Mouse (Mus musculus) embryonic facial prominence, embryonic 11.5 days (tissue): ENCODE data around the gene Ankrd6. TPM values are rescaled to one million over a fixed set of nuclear protein-coding genes. Genes with fewer than 3 reads are reported as not detected.
A peak's percentile ranks its signal among the peaks of the same experiment; 100 is the strongest.

Source experiments
- ATAC-seq: fragments of 200-750 bp; cut with Nextera tagmentation; replicated peaks from 2 replicates; pipeline ENCODE4 v1.8.0; 2017; ENCODE audit warnings: low read depth; ENCODE audit not compliant: insufficient number of reproducible peaks, low FRiP score, low TSS enrichment
- DNase-seq: peaks from one replicate; pipeline ENCODE4 v3.0.0-alpha.2; 2015; ENCODE audit warnings: low spot score
- H3K27ac ChIP-seq: fragments of 300-500 bp; sonication (generic); replicated peaks from 2 replicates; pipeline ENCODE4 v1.5.1; 2014; ENCODE audit warnings: mild to moderate bottlenecking, low read depth, low read length, control low read depth
- H3K27me3 ChIP-seq: fragments of 300-500 bp; sonication (generic); 2 replicates; pipeline ENCODE4 v1.6.1; 2014; ENCODE audit warnings: mild to moderate bottlenecking, low read length, moderate library complexity, mixed read lengths; ENCODE audit not compliant: control insufficient read depth, insufficient read depth
- H3K36me3 ChIP-seq: fragments of 300-500 bp; sonication (generic); replicated peaks from 2 replicates; pipeline ENCODE4 v1.6.1; 2014; ENCODE audit warnings: low read depth, mild to moderate bottlenecking, low read length, moderate library complexity, mixed read lengths; ENCODE audit not compliant: control insufficient read depth, insufficient read depth
- H3K4me1 ChIP-seq: fragments of 300-500 bp; sonication (generic); 2 replicates; pipeline ENCODE4 v1.6.1; 2014; ENCODE audit warnings: low read length, mixed read lengths; ENCODE audit not compliant: control insufficient read depth, insufficient read depth
- H3K4me2 ChIP-seq: fragments of 300-500 bp; sonication (generic); 2 replicates; pipeline ENCODE4 v1.6.1; 2014; ENCODE audit warnings: low read depth, mild to moderate bottlenecking, control low read depth, low read length, moderate library complexity
- H3K4me3 ChIP-seq: fragments of 300-500 bp; sonication (generic); 2 replicates; pipeline ENCODE4 v1.5.1; 2014; ENCODE audit warnings: low read depth, low read length, control low read depth
- H3K9ac ChIP-seq: fragments of 300-500 bp; sonication (generic); replicated peaks from 2 replicates; pipeline ENCODE4 v1.6.1; 2014; ENCODE audit warnings: mild to moderate bottlenecking, control low read depth, low read length
- H3K9me3 ChIP-seq: fragments of 300-500 bp; sonication (generic); replicated peaks from 2 replicates; pipeline ENCODE4 v1.6.1; 2016; ENCODE audit warnings: mild to moderate bottlenecking, low read length, inconsistent platforms, mixed read lengths; ENCODE audit not compliant: control insufficient read depth
- WGBS: fragments of 180-500 bp; shearing (Covaris S2); extraction: QIAGEN DNeasy Blood & Tissue Kit; methylation state at CpG from one replicate; pipeline ENCODE4 v1.1.7; 2014; 5-methylcytosine and 5-hydroxymethylcytosine counted together
- polyA plus RNA-seq: library from polyadenylated mRNA; unstranded; fragments of >200 nt; fragmentation: Nextera tagmentation; extraction: Ambion mirVana; gene quantifications from 2 replicates; pipeline ENCODE4 v1.2.1, GENCODE M21; 2014

Ankrd6 gene
- polyA plus RNA-seq, 1 experiment from 2014 or later, result 11.3 TPM

DNA sequence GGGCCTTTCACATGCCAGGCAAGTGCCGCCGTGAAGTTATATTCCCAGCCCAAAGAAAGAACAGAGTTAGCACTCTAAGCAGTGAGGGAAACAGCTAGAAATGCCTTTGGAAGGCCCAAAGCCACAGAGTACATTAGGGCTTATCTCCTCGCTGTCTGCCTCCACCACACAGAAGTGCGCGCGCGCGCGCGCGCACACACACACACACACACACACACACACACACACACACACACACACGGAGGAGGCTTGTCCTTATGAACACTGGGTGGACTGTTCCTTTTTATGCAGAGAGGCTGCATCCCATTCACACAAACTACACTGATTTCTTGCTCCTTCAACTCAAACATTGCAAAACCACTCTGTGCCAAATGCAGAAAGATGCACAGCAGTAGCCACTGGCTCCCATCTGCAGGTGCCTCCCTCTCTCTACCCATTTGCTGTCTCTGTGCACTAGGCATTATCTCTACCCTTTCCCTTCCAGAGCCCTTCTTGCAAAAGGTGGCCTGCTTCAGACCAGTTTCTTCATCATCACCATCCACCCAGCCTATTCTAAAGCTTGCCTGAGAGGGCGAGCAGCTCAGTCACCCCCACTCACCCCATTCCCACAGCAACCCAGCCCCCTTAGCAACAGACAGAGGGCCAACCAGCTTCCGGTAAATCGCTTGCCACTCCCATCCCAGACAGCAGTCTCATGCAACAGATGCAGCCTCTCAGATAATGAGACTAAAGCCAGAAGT lies 88.5 kb downstream of the Ankrd6 start:
- no peaks in the 10 kb centered on the region for H3K27me3 ChIP-seq
- no peaks in the 10 kb centered on the region for H3K9me3 ChIP-seq
- no peak overlapping the region for H3K4me2 ChIP-seq
- DNase-seq, result peak; percentile 37
- peaks cover 6% of the 10 kb centered on the region; the same call in 1 of the 2 replicates for H3K4me1 ChIP-seq
- no peak for ATAC-seq
- 75% methylated on average over 15 of the region's 15 CpGs for WGBS
- no peak overlapping the region for H3K4me3 ChIP-seq
- no peaks in the 10 kb centered on the region for H3K36me3 ChIP-seq
- no peak overlapping the region for H3K27ac ChIP-seq
- H3K9ac ChIP-seq, result no peak overlapping the region

DNA sequence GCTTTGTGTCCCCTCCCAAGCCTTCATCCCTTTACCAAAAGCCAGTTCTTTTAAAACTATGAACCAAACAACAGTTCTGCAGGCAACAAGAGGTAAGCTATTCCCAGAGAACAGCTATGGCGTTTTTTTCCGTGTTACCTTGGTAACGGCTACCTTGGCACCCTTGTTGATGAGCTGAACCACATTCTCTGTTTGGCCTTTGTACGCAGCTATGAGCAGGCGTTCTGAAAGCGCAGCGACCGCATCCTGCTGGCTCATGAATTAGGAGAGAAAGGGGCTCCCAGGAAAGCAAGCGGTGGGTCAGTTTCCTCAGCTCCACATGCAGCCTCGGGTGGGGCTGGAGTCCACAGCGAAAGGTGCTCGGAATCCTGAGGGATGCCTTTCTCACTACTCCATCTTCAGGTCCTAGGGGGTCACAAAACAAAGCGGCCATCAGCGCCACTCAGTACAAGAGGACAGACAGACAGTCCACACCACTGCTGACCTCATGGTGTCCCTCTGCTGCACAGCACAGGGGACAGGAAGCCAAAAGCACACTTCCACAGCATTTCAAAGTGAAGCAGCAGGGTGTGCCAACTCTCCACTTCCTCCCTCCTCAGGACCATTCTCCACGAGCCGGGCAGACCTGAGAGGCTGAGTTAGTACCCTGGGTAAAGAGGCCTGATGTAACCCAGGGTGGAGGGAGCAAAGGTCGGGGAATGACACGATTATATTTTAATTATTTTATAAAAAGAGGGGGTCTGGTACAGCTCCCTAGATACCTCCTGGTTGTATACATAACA lies 90.3 kb downstream of the Ankrd6 start:
- Histone ChIP-seq H3K4me2 (no peak overlapping the region), H3K27ac (no peak overlapping the region), H3K4me3 (no peak overlapping the region), H3K9me3 (no peaks in the 10 kb centered on the region), H3K36me3 (no peaks in the 10 kb centered on the region), H3K4me1 (peaks cover 6% of the 10 kb centered on the region; the same call in 1 of the 2 replicates), H3K9ac (no peak overlapping the region), H3K27me3 (no peaks in the 10 kb centered on the region)
- 74% methylated on average over 18 of the region's 18 CpGs for WGBS
- DNase-seq (no peak), ATAC-seq (no peak)

- no peaks in the 10 kb centered on the region for H3K4me1 ChIP-seq
- no peak overlapping the region for H3K27ac ChIP-seq
- DNase-seq (no peak), ATAC-seq (no peak)
- H3K27me3 ChIP-seq, result no peaks in the 10 kb centered on the region
- no peaks in the 10 kb centered on the region for H3K36me3 ChIP-seq
- 77% methylated on average over 9 of the region's 9 CpGs for WGBS
- no peak overlapping the region for H3K4me2 ChIP-seq
- H3K9me3 ChIP-seq, result no peaks in the 10 kb centered on the region
- no peak overlapping the region for H3K4me3 ChIP-seq
- no peak overlapping the region for H3K9ac ChIP-seq
These were observed 95.1 kb downstream of the Ankrd6 start for GRCm38 (mm10) chr4:32855580-32855979.

- Histone ChIP-seq H3K9ac (no peak overlapping the region), H3K4me2 (no peak overlapping the region), H3K27me3 (no peaks in the 10 kb centered on the region), H3K4me1 (no peaks in the 10 kb centered on the region), H3K36me3 (no peaks in the 10 kb centered on the region), H3K27ac (no peak overlapping the region), H3K4me3 (no peak overlapping the region), H3K9me3 (no peaks in the 10 kb centered on the region)
- ATAC-seq (no peak), DNase-seq (no peak)
- 79% methylated on average over 4 of the region's 4 CpGs for WGBS
These were observed 95.7 kb downstream of the Ankrd6 start for GRCm38 (mm10) chr4:32854956-32855355.

- Histone ChIP-seq H3K4me3 (no peak overlapping the region), H3K9ac (no peak overlapping the region), H3K4me2 (no peak overlapping the region), H3K36me3 (no peaks in the 10 kb centered on the region), H3K27ac (no peak overlapping the region), H3K9me3 (no peaks in the 10 kb centered on the region), H3K27me3 (no peaks in the 10 kb centered on the region), H3K4me1 (no peaks in the 10 kb centered on the region)
- WGBS, result 82% methylated on average over 5 of the region's 5 CpGs
- ATAC-seq (no peak), DNase-seq (no peak)
These were observed 96.9 kb downstream of the Ankrd6 start for GRCm38 (mm10) chr4:32853609-32854188.

GRCm38 (mm10) chr4:32852819-32853218 lies 97.8 kb downstream of the Ankrd6 start:
- H3K9ac ChIP-seq, result no peak overlapping the region
- H3K27ac ChIP-seq, result no peak overlapping the region
- 79% methylated on average over 6 of the region's 6 CpGs for WGBS
- H3K4me1 ChIP-seq, result no peaks in the 10 kb centered on the region
- no peaks in the 10 kb centered on the region for H3K36me3 ChIP-seq
- no peaks in the 10 kb centered on the region for H3K27me3 ChIP-seq
- ATAC-seq (no peak), DNase-seq (no peak)
- no peaks in the 10 kb centered on the region for H3K9me3 ChIP-seq
- H3K4me2 ChIP-seq, result no peak overlapping the region
- no peak overlapping the region for H3K4me3 ChIP-seq

- Histone ChIP-seq H3K9ac (no peak overlapping the region), H3K9me3 (no peaks in the 10 kb centered on the region), H3K27ac (no peak overlapping the region), H3K4me1 (no peaks in the 10 kb centered on the region), H3K4me2 (no peak overlapping the region), H3K27me3 (no peaks in the 10 kb centered on the region), H3K36me3 (no peaks in the 10 kb centered on the region), H3K4me3 (no peak overlapping the region)
- no peak for ATAC-seq
- DNase-seq, result no peak
- 87% methylated on average over 8 of the region's 8 CpGs for WGBS
These were observed 98.3 kb downstream of the Ankrd6 start for GRCm38 (mm10) chr4:32852294-32852693.

DNA sequence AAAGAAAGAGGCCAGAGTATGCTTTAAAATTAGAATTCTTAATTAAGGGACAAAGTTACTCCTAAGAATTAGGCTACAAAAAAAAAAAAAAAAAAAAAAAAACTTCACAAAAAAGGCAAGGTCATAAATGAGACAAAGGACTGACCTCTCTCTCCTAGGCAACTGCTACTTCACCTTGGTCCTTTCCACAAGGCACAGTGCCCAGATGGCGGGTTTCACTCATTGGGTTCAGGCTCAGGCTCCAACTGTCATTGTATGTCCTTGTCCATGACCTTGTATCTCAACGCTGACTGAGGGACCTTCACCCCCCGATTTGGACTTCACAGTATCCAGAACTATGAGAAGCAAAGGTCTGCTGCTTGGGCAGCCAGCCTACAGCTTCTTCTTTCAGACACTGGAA lies 112.2 kb downstream of the Ankrd6 start:
- ATAC-seq (no peak), DNase-seq (no peak)
- H3K4me3 ChIP-seq, result no peak overlapping the region
- H3K9me3 ChIP-seq, result no peaks in the 10 kb centered on the region
- no peak overlapping the region for H3K9ac ChIP-seq
- 88% methylated on average over 3 of the region's 3 CpGs for WGBS
- H3K4me1 ChIP-seq, result no peaks in the 10 kb centered on the region
- no peaks in the 10 kb centered on the region for H3K36me3 ChIP-seq
- H3K27ac ChIP-seq, result no peak overlapping the region
- no peak overlapping the region for H3K4me2 ChIP-seq
- no peaks in the 10 kb centered on the region for H3K27me3 ChIP-seq
